Mouse (Mus musculus) pancreas, adult 10 weeks (tissue): ENCODE data around the gene Togaram1. TPM values are rescaled to one million over a fixed set of nuclear protein-coding genes. Genes with fewer than 3 reads are reported as not detected.

ENCODE experiments used
- polyA plus RNA-seq: library from polyadenylated mRNA; stranded (reverse); fragments of 350-450 nt; fragmentation: Illumina TruSeq; extraction: RNeasy Lipid Tissue Mini Kit (QIAGEN cat#74804); gene quantifications from one replicate; pipeline ENCODE4 v1.2.3, GENCODE M21; 2015; ENCODE audit warnings: low read depth, low replicate concordance; ENCODE audit not compliant: insufficient read depth

Togaram1 gene
- 4.4 TPM for polyA plus RNA-seq

GRCm38 (mm10) chr12:64965124-64966026 is at the start of gene Togaram1, which contains the start of gene Klhl28:
Gene Togaram1 (plus strand): TSS chr12:64965804.
Gene Klhl28 (minus strand): TSS chr12:64965534.

GRCm38 (mm10) chr12:64917578-64918471 is 47.8 kb upstream of the Togaram1 start, which contains the start of gene Gm527:
Gene Gm527 (plus strand): TSS chr12:64917906.

DNA sequence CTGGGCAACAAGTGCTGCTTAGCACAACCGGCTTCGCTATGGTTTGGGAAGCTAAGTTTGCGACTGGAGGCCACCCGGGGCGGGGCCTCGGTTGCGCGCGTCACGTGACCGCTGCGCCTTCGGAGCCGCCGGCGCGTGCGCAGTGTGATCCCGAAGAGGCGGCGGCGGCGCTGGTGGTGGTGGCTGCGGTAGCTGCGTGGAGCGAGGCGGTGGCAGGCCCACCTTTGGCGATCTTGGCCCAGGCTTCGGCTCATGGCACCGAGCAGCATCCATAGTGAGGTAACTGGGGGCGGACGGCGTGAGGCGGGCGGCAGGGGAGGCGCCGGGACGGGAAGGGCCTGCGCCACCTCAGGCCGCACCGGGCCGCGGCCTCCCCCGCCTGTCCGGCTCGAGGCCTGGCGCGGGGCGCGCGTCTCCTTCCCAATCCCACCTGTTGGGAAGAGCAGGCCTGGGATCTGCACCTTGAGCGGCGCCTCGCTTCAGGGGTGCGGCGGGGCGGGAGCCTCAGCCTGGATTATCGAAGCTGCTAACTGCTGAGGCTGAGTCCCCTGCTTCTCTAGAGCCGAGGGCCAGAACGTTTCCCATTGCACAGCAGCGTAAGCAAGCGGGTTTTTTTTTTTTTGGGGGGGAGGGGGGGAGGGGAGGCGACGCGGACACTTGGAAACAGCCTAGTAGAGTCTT is 70.7 kb downstream of the Togaram1 start, which contains the start of gene Prpf39:
TSS of gene Prpf39 (plus strand) at position 144 of the 681 bp plus-strand sequence.

Other genes starting within 250 kb of the Togaram1 start
- 3.6 TPM for gene Gm527, start 47.9 kb upstream of the Togaram1 start, polyA plus RNA-seq
- gene Klhl28, start 270 bp upstream of the Togaram1 start, polyA plus RNA-seq: 2.5 TPM
- 18.5 TPM for gene Prpf39, start 70.5 kb downstream of the Togaram1 start, polyA plus RNA-seq
- 19.5 TPM for gene Fkbp3, start 108.2 kb downstream of the Togaram1 start, polyA plus RNA-seq
- 3.1 TPM for gene Fancm, start 109.8 kb downstream of the Togaram1 start, polyA plus RNA-seq
- gene Mis18bp1, start 206.8 kb downstream of the Togaram1 start, polyA plus RNA-seq: not detected